Mouse (Mus musculus): ENCODE measurements around the gene Myo19. TPM values are rescaled to one million over a fixed set of nuclear protein-coding genes. Genes with fewer than 3 reads are reported as not detected.

The Myo19 gene
- polyA plus RNA-seq, 1 experiment: 14.6 TPM

GRCm38 (mm10) chr11:84910411-84910810 lies 30.5 kb downstream of the Myo19 start:
- TF ChIP-seq POLR2A (IDR thresholded peaks at IDR 0.05; ENCODE audit: extremely low read depth, insufficient read depth, low read length): no peak
- TF ChIP-seq CTCF (IDR thresholded peaks at IDR 0.05; ENCODE audit: extremely low read depth, insufficient read depth, low read length): no peak
- no peak overlapping the region for H3K4me3 ChIP-seq (ENCODE audit: insufficient read depth, low read length)
- no peak overlapping the region for H3K27ac ChIP-seq (ENCODE audit: insufficient read depth, low read length)
- H3K4me1 ChIP-seq (ENCODE audit: control insufficient read depth, insufficient read depth, low read length): peaks cover 2% of the 10 kb centered on the region; the same call in 1 of the 2 replicates

GRCm38 (mm10) chr11:84914673-84915072 lies 34.7 kb downstream of the Myo19 start:
- Histone ChIP-seq H3K27ac (ENCODE audit: insufficient read depth, low read length) (no peak overlapping the region), H3K4me1 (ENCODE audit: control insufficient read depth, insufficient read depth, low read length) (no peaks in the 10 kb centered on the region; the same call in 1 of the 2 replicates), H3K4me3 (ENCODE audit: insufficient read depth, low read length) (no peak overlapping the region; the same call in 1 of the 2 replicates)
- TF ChIP-seq CTCF (IDR thresholded peaks at IDR 0.05; ENCODE audit: extremely low read depth, insufficient read depth, low read length) (no peak), POLR2A (IDR thresholded peaks at IDR 0.05; ENCODE audit: extremely low read depth, insufficient read depth, low read length) (no peak)

GRCm38 (mm10) chr11:84916053-84916702 lies 36.2 kb downstream of the Myo19 start, which contains the start of gene Znhit3:
Gene Znhit3, minus strand, starts transcription at chr11:84916366.
- TF ChIP-seq POLR2A (IDR thresholded peaks at IDR 0.05; ENCODE audit: extremely low read depth, insufficient read depth, low read length): peak; percentile 87
- no peak for TF ChIP-seq CTCF (IDR thresholded peaks at IDR 0.05; ENCODE audit: extremely low read depth, insufficient read depth, low read length)
- Histone ChIP-seq H3K27ac (ENCODE audit: insufficient read depth, low read length) (no peak within 1 kb of the TSS), H3K4me1 (ENCODE audit: control insufficient read depth, insufficient read depth, low read length) (no peaks in the 10 kb centered on the region; the same call in 1 of the 2 replicates), H3K4me3 (ENCODE audit: insufficient read depth, low read length) (peak within 1 kb of the TSS; percentile 75)

- Histone ChIP-seq H3K4me3 (ENCODE audit: insufficient read depth, low read length) (peak overlapping the region; percentile 75), H3K4me1 (ENCODE audit: control insufficient read depth, insufficient read depth, low read length) (no peaks in the 10 kb centered on the region; the same call in 1 of the 2 replicates), H3K27ac (ENCODE audit: insufficient read depth, low read length) (no peak overlapping the region)
- no peak for TF ChIP-seq POLR2A (IDR thresholded peaks at IDR 0.05; ENCODE audit: extremely low read depth, insufficient read depth, low read length)
- TF ChIP-seq CTCF (IDR thresholded peaks at IDR 0.05; ENCODE audit: extremely low read depth, insufficient read depth, low read length): no peak
These were observed 36.9 kb downstream of the Myo19 start for GRCm38 (mm10) chr11:84916703-84917300.

GRCm38 (mm10) chr11:84918425-84918824 lies 38.5 kb downstream of the Myo19 start:
- Histone ChIP-seq H3K27ac (ENCODE audit: insufficient read depth, low read length) (no peak overlapping the region), H3K4me3 (ENCODE audit: insufficient read depth, low read length) (no peak overlapping the region), H3K4me1 (ENCODE audit: control insufficient read depth, insufficient read depth, low read length) (no peaks in the 10 kb centered on the region; the same call in 1 of the 2 replicates)
- no peak for TF ChIP-seq POLR2A (IDR thresholded peaks at IDR 0.05; ENCODE audit: extremely low read depth, insufficient read depth, low read length)
- TF ChIP-seq CTCF (IDR thresholded peaks at IDR 0.05; ENCODE audit: extremely low read depth, insufficient read depth, low read length): peak; percentile 87

- H3K27ac ChIP-seq (ENCODE audit: insufficient read depth, low read length): no peak overlapping the region
- no peak overlapping the region for H3K4me3 ChIP-seq (ENCODE audit: insufficient read depth, low read length)
- TF ChIP-seq POLR2A (IDR thresholded peaks at IDR 0.05; ENCODE audit: extremely low read depth, insufficient read depth, low read length) (no peak), CTCF (IDR thresholded peaks at IDR 0.05; ENCODE audit: extremely low read depth, insufficient read depth, low read length) (peak; percentile 36; the same call in 1 of the 2 replicates)
- no peaks in the 10 kb centered on the region; the same call in 1 of the 2 replicates for H3K4me1 ChIP-seq (ENCODE audit: control insufficient read depth, insufficient read depth, low read length)
These were observed 39.3 kb downstream of the Myo19 start for GRCm38 (mm10) chr11:84919276-84919675.

- H3K4me1 ChIP-seq (ENCODE audit: control insufficient read depth, insufficient read depth, low read length): no peaks in the 10 kb centered on the region
- TF ChIP-seq POLR2A (IDR thresholded peaks at IDR 0.05; ENCODE audit: extremely low read depth, insufficient read depth, low read length) (no peak), CTCF (IDR thresholded peaks at IDR 0.05; ENCODE audit: extremely low read depth, insufficient read depth, low read length) (no peak)
- no peak overlapping the region for H3K4me3 ChIP-seq (ENCODE audit: insufficient read depth, low read length)
- H3K27ac ChIP-seq (ENCODE audit: insufficient read depth, low read length): no peak overlapping the region
These were observed 40.0 kb downstream of the Myo19 start for GRCm38 (mm10) chr11:84919951-84920350.

GRCm38 (mm10) chr11:84920981-84921380 lies 41.0 kb downstream of the Myo19 start:
- no peak overlapping the region for H3K4me3 ChIP-seq (ENCODE audit: insufficient read depth, low read length)

GRCm38 (mm10) chr11:84932261-84932660 lies 52.3 kb downstream of the Myo19 start:
- Histone ChIP-seq H3K4me1 (ENCODE audit: control insufficient read depth, insufficient read depth, low read length) (no peaks in the 10 kb centered on the region), H3K4me3 (ENCODE audit: insufficient read depth, low read length) (no peak overlapping the region), H3K27ac (ENCODE audit: insufficient read depth, low read length) (no peak overlapping the region)
- TF ChIP-seq POLR2A (IDR thresholded peaks at IDR 0.05; ENCODE audit: extremely low read depth, insufficient read depth, low read length): no peak
- no peak for TF ChIP-seq CTCF (IDR thresholded peaks at IDR 0.05; ENCODE audit: extremely low read depth, insufficient read depth, low read length)

More at GRCm38 (mm10) chr11:84920981-84921380, 41.0 kb downstream of the Myo19 start:
- H3K27ac ChIP-seq (ENCODE audit: insufficient read depth, low read length): no peak overlapping the region
- no peaks in the 10 kb centered on the region for H3K4me1 ChIP-seq (ENCODE audit: control insufficient read depth, insufficient read depth, low read length)
- TF ChIP-seq POLR2A (IDR thresholded peaks at IDR 0.05; ENCODE audit: extremely low read depth, insufficient read depth, low read length): no peak
- no peak for TF ChIP-seq CTCF (IDR thresholded peaks at IDR 0.05; ENCODE audit: extremely low read depth, insufficient read depth, low read length)
